Mouse (Mus musculus) effector memory CD4-positive, alpha-beta T cell, adult 5 months (primary cell): ENCODE measurements around the gene Sdhaf4. TPM values are rescaled to one million over a fixed set of nuclear protein-coding genes. Genes with fewer than 3 reads are reported as not detected.

Experiments
- polyA plus RNA-seq: library from polyadenylated mRNA; unstranded; fragments of 100-300 nt; shearing (Covaris generic); gene quantifications from one replicate; pipeline ENCODE4 v1.2.1, GENCODE M21; 2017

Gene Sdhaf4
- 26.0 TPM for polyA plus RNA-seq

GRCm38 (mm10) chr1:24005070-24005804, at the start of gene Sdhaf4:
Gene Sdhaf4, minus strand, starts transcription at chr1:24005656.

Other genes with a start within 250 kb of the Sdhaf4 start
- gene B3gat2, start 243.9 kb downstream of the Sdhaf4 start, polyA plus RNA-seq = 2.8 TPM
- 105 TPM for gene Smap1, start 83.3 kb downstream of the Sdhaf4 start, polyA plus RNA-seq
- 5.4 TPM for gene Fam135a, start 94.7 kb upstream of the Sdhaf4 start, polyA plus RNA-seq
- gene Col9a1, start 172.0 kb upstream of the Sdhaf4 start, polyA plus RNA-seq = not detected